Mouse (Mus musculus) liver, embryonic 16.5 days (tissue): ENCODE measurements around the gene Tesk2. TPM values are rescaled to one million over a fixed set of nuclear protein-coding genes. Genes with fewer than 3 reads are reported as not detected.
A peak's percentile ranks its signal among the peaks of the same experiment; 100 is the strongest.

Experiments
- ATAC-seq: fragments of 200-750 bp; cut with Nextera tagmentation; 2 replicates; pipeline ENCODE4 v1.8.0; 2017; ENCODE audit warnings: low read depth, mild to moderate bottlenecking, moderate number of reproducible peaks, moderate library complexity
- H3K27ac ChIP-seq: fragments of 300-500 bp; sonication (generic); 2 replicates; pipeline ENCODE4 v1.5.1; 2014; ENCODE audit warnings: mild to moderate bottlenecking, low read length
- H3K27me3 ChIP-seq: fragments of 300-500 bp; sonication (generic); 2 replicates; pipeline ENCODE4 v1.6.1; 2014; ENCODE audit warnings: low read depth, low read length, mixed read lengths; ENCODE audit not compliant: control insufficient read depth, insufficient read depth
- H3K36me3 ChIP-seq: fragments of 300-500 bp; sonication (generic); 2 replicates; pipeline ENCODE4 v1.6.1; 2014; ENCODE audit warnings: mild to moderate bottlenecking; ENCODE audit not compliant: control insufficient read depth, insufficient read depth
- H3K4me1 ChIP-seq: fragments of 300-500 bp; sonication (generic); 2 replicates; pipeline ENCODE4 v1.6.1; 2014; ENCODE audit warnings: low read depth, low read length, mixed read lengths; ENCODE audit not compliant: control insufficient read depth
- H3K4me2 ChIP-seq: fragments of 300-500 bp; sonication (generic); 2 replicates; pipeline ENCODE4 v1.6.1; 2014; ENCODE audit warnings: low read depth, low read length, mixed read lengths
- H3K4me3 ChIP-seq: fragments of 300-500 bp; sonication (generic); 2 replicates; pipeline ENCODE4 v1.5.1; 2014; ENCODE audit warnings: low read depth, mild to moderate bottlenecking, low read length
- H3K9ac ChIP-seq: fragments of 300-500 bp; sonication (generic); 2 replicates; pipeline ENCODE4 v1.6.1; 2014; ENCODE audit warnings: low read depth, low read length
- H3K9me3 ChIP-seq: fragments of 300-500 bp; sonication (generic); replicated peaks from 2 replicates; pipeline ENCODE4 v1.6.1; 2016; ENCODE audit warnings: low read length; ENCODE audit not compliant: control insufficient read depth
- WGBS: fragments of 180-500 bp; shearing (Covaris S2); extraction: QIAGEN DNeasy Blood & Tissue Kit; methylation state at CpG from one replicate; pipeline ENCODE4 v1.1.7; 2014; ENCODE audit not compliant: insufficient replicate concordance; 5-methylcytosine and 5-hydroxymethylcytosine counted together
- polyA plus RNA-seq: library from polyadenylated mRNA; unstranded; fragments of >200 nt; fragmentation: Nextera tagmentation; extraction: Ambion mirVana; gene quantifications from 2 replicates; pipeline ENCODE4 v1.2.1, GENCODE M21; 2015

Gene Tesk2
- polyA plus RNA-seq, 1 experiment from 2014 or later: 5.9 TPM

DNA sequence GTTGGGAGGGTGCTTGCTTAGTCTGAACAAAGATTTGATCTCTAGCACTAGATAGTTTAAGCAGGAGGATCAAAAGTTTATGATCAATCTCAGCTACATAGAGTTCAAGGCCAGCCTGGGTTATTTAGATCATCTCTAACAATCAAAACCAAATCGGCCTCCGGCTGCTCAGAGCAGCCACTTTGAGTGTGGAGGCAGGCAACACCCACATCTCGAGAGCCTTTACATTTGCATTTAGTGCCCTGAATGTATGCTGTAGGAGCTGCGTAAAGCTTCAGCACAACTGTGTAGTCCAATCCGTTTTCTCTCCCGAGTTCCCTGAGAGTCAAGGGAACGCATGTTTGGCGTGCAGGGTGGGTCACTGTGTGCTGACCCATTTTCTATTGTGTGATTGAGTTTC, 71.7 kb downstream of the Tesk2 start:
- H3K27ac ChIP-seq: no peak overlapping the region
- ATAC-seq: no peak
- no peak overlapping the region for H3K9ac ChIP-seq
- H3K4me1 ChIP-seq: no peaks in the 10 kb centered on the region; the same call in 1 of the 2 replicates
- H3K36me3 ChIP-seq: no peaks in the 10 kb centered on the region
- no peaks in the 10 kb centered on the region for H3K9me3 ChIP-seq
- no peaks in the 10 kb centered on the region for H3K27me3 ChIP-seq
- WGBS: 77% methylated on average over 8 of the region's 8 CpGs
- H3K4me2 ChIP-seq: no peak overlapping the region
- H3K4me3 ChIP-seq: no peak overlapping the region

GRCm38 (mm10) chr4:116794273-116794672, 73.5 kb downstream of the Tesk2 start:
- 64% methylated on average over 2 of the region's 2 CpGs for WGBS
- no peak overlapping the region for H3K4me3 ChIP-seq
- ATAC-seq: no peak

GRCm38 (mm10) chr4:116796442-116797110, 75.8 kb downstream of the Tesk2 start:
- Histone ChIP-seq H3K4me1 (no peaks in the 10 kb centered on the region), H3K4me2 (no peak overlapping the region), H3K4me3 (no peak overlapping the region), H3K27me3 (no peaks in the 10 kb centered on the region), H3K27ac (no peak overlapping the region), H3K9ac (no peak overlapping the region), H3K9me3 (no peaks in the 10 kb centered on the region), H3K36me3 (no peaks in the 10 kb centered on the region)
- ATAC-seq: no peak
- WGBS: 38% methylated on average over 1 of the region's 1 CpGs

More at GRCm38 (mm10) chr4:116794273-116794672, 73.5 kb downstream of the Tesk2 start:
- Histone ChIP-seq H3K9ac (no peak overlapping the region), H3K27me3 (no peaks in the 10 kb centered on the region), H3K9me3 (no peaks in the 10 kb centered on the region), H3K36me3 (no peaks in the 10 kb centered on the region), H3K27ac (no peak overlapping the region), H3K4me1 (no peaks in the 10 kb centered on the region), H3K4me2 (no peak overlapping the region)

DNA sequence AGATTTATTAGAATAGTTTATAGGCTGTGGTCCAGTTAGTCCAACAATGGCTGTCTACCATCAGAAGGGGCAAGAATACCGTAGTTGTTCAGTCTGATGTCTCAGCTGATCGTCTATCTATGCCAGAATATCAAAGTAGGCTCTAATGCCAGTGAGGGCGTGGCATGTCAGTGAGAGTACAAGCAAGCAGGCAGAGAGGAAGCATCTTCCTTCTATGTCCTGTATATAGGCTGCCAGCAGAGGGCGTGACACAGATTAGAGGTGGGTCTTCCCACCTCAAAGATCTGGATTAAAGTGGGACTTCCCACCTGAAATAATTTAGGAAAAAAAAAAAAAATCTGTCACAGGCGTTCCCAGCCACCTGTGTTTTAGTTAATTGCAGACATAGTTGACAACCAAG, 79.2 kb downstream of the Tesk2 start:
- H3K4me3 ChIP-seq: no peak overlapping the region
- H3K9ac ChIP-seq: no peak overlapping the region
- no peaks in the 10 kb centered on the region for H3K9me3 ChIP-seq
- peaks cover 20% of the 10 kb centered on the region for H3K36me3 ChIP-seq
- 27% methylated on average over 5 of the region's 5 CpGs for WGBS
- H3K4me1 ChIP-seq: no peaks in the 10 kb centered on the region
- ATAC-seq: no peak
- no peak overlapping the region for H3K4me2 ChIP-seq
- H3K27me3 ChIP-seq: no peaks in the 10 kb centered on the region
- no peak overlapping the region for H3K27ac ChIP-seq

DNA sequence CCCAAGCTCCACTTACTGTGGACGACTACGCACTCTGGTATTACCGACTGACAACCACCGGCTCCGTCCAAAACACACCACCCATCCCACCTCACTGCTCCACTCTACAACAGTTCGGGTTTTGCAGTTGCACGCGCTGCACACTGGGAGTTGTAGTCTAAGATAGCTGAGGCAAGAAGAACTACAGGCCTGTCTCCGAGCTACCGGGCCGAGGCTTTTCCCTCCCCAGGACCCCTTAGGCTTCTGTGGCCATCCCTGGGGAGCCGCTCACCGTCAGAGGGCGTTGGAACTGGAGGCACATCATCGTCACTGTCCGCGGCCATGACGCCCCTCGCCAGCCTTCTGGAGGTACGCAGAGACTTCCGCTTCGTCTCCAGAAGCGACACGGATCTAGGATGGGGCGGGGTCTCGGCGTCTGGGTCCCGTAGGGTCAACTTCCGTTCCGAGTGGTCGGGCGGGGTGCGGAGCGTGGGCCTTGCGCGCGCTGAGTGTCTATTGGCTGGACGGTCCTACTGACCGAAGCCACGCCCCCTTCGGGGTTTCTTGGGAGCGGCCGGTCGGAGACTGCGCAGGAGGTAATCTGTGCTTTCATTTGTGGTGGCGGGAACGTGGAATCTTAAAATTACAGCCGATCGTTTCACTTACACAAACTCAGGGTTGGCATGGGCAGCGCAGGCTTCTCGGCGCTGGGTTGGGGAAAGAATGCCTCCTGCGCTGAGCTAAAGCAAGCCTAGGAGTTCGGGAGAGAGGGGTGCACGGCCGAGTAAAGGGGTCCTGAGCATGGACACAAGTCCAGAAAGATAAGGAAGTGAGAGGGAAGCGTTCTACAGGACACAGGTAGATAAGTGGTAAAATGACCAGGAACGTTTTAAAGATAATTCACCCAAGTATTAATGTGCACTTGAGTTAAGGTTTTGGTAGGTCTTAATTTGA, 86.7 kb downstream of the Tesk2 start, which contains the start of the genes Toe1 and Mutyh:
Gene Toe1, minus strand, starts transcription at position 444 of the 933 bp plus-strand sequence.
Gene Mutyh, plus strand, starts transcription at position 527 of the 933 bp plus-strand sequence.
- peaks cover 15% of the 10 kb centered on the region for H3K4me1 ChIP-seq
- ATAC-seq: peak; percentile 99
- H3K9ac ChIP-seq: peak within 1 kb of the TSS; percentile 88
- no peaks in the 10 kb centered on the region for H3K9me3 ChIP-seq
- no peaks in the 10 kb centered on the region for H3K27me3 ChIP-seq
- under 1% methylated on average over 58 of the region's 58 CpGs for WGBS
- peak within 1 kb of the TSS; percentile 77 for H3K4me2 ChIP-seq
- peak within 1 kb of the TSS; percentile 89 for H3K27ac ChIP-seq
- H3K36me3 ChIP-seq: peaks cover 23% of the 10 kb centered on the region
- peak within 1 kb of the TSS; percentile 90 for H3K4me3 ChIP-seq

- no peaks in the 10 kb centered on the region for H3K36me3 ChIP-seq
- H3K9me3 ChIP-seq: no peaks in the 10 kb centered on the region
- H3K9ac ChIP-seq: no peak overlapping the region
- no peak for ATAC-seq
- 22% methylated on average over 3 of the region's 3 CpGs for WGBS
- peaks cover 15% of the 10 kb centered on the region for H3K4me1 ChIP-seq
- no peaks in the 10 kb centered on the region for H3K27me3 ChIP-seq
- H3K4me2 ChIP-seq: no peak overlapping the region
- H3K4me3 ChIP-seq: no peak overlapping the region
- H3K27ac ChIP-seq: no peak overlapping the region
These were observed 90.3 kb downstream of the Tesk2 start for GRCm38 (mm10) chr4:116811012-116811411.

- Histone ChIP-seq H3K4me3 (no peak overlapping the region), H3K27ac (no peak overlapping the region), H3K4me1 (no peaks in the 10 kb centered on the region), H3K36me3 (no peaks in the 10 kb centered on the region), H3K9ac (no peak overlapping the region), H3K9me3 (no peaks in the 10 kb centered on the region), H3K4me2 (no peak overlapping the region), H3K27me3 (peaks cover 5% of the 10 kb centered on the region)
- ATAC-seq: no peak
- 85% methylated on average over 5 of the region's 5 CpGs for WGBS
These were observed 94.5 kb downstream of the Tesk2 start for GRCm38 (mm10) chr4:116815276-116815675.

DNA sequence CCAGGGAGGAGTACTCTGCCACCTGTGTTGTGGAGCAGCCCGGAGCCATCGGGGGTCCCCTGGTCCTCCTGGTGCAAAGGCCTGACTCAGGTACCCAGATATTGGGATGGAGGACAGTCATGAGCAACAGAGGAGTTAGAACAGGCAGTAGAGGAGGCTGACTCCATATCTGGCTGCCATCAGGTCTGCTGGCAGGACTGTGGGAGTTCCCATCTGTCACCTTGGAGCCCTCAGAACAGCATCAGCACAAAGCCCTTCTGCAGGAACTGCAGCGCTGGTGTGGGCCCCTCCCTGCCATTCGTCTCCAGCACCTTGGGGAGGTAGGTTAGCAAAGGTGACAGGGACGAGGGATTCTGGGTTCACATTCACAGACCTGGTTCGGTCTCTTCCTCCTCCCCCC, 96.7 kb downstream of the Tesk2 start:
- Histone ChIP-seq H3K27me3 (peaks cover 15% of the 10 kb centered on the region), H3K27ac (no peak overlapping the region), H3K4me1 (peaks cover 7% of the 10 kb centered on the region), H3K36me3 (no peaks in the 10 kb centered on the region), H3K4me3 (no peak overlapping the region), H3K9me3 (no peaks in the 10 kb centered on the region), H3K9ac (no peak overlapping the region), H3K4me2 (no peak overlapping the region)
- WGBS: 81% methylated on average over 6 of the region's 6 CpGs
- no peak for ATAC-seq
